Mouse (Mus musculus): Measurements from ENCODE around the gene Itga9.

DNA sequence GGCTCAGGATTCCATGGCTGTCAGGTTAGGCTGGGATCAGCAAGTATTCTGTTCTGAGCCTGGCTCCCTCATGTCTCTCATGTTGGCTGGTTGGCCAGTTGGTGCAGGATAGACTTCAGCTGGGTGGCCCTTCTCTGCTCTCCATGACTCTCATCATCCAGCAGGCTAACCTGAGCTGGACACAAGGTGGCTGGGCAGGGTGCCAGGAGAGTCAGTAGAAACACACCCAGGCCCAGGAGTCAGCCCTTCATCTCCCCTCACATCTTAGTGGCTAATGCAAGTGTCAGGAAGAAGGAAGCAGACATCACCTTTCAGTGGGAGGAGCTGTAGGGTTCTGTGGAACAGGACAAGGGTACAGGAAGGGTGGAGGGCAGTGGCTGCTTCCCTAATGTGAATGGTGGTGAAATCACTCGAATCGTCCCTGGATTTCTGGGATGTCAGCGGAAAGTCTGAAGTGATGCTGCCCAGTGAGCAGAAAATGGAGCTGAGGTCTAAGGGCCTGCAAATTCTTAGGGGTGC is 12.3 kb downstream of the Itga9 start:
- no peak for TF ChIP-seq CTCF (conservative IDR thresholded peaks at IDR 0.05; ENCODE audit: insufficient read depth, insufficient read length, low read depth, low read length)
- TF ChIP-seq POLR2A (IDR thresholded peaks at IDR 0.05; ENCODE audit: low read depth, low read length): no peak
